Comparison of ENCODE assay signal across 8 mouse cellular contexts in genomic region chr9:48538044-48538645, GRCm38 (mm10). TPM values are rescaled to one million over a fixed set of nuclear protein-coding genes. Genes with fewer than 3 reads are reported as not detected.
DNase-seq lines count a peak whose midpoint lies in the region; ATAC-seq and TF ChIP-seq lines count a peak whose summit lies in the region.

No protein-coding gene starts in this region.

- ATAC-seq in kidney, embryonic 15.5 days (replicated peaks; ENCODE audit: low FRiP score) = no peak
- ATAC-seq in hindbrain, postnatal 0 days = peak; percentile 59; the same call in 1 of the 2 replicates
- no peak for ATAC-seq in midbrain, postnatal 0 days (ENCODE audit: low FRiP score)

- H3K9me3 ChIP-seq in kidney, embryonic 15.5 days (replicated peaks) = peaks cover 7% of the 10 kb centered on the region; the same call in 1 of the 2 replicates
- no peaks in the 10 kb centered on the region for H3K9me3 ChIP-seq in hindbrain, postnatal 0 days (ENCODE audit: low read length)
- H3K9me3 ChIP-seq in midbrain, postnatal 0 days (ENCODE audit: low read length) = no peaks in the 10 kb centered on the region

- peaks cover 10% of the 10 kb centered on the region for H3K4me1 ChIP-seq in kidney, embryonic 15.5 days
- H3K4me1 ChIP-seq in hindbrain, postnatal 0 days (ENCODE audit: insufficient read depth, low read length) = peaks cover 9% of the 10 kb centered on the region; the same call in 1 of the 2 replicates
- peaks cover 7% of the 10 kb centered on the region; the same call in 1 of the 2 replicates for H3K4me1 ChIP-seq in midbrain, postnatal 0 days (ENCODE audit: insufficient read depth, low read length)

- 0 out of 2 replicates have a peak, but pooled peaks cover 3% of the 10 kb centered on the region for H3K27me3 ChIP-seq in kidney, embryonic 15.5 days
- H3K27me3 ChIP-seq in hindbrain, postnatal 0 days (ENCODE audit: insufficient read depth, low read length) = no peaks in the 10 kb centered on the region
- no peaks in the 10 kb centered on the region for H3K27me3 ChIP-seq in midbrain, postnatal 0 days (ENCODE audit: insufficient read depth, low read length)

- H3K27ac ChIP-seq in kidney, embryonic 15.5 days = no peak overlapping the region
- peak overlapping the region; percentile 27; the same call in 1 of the 2 replicates for H3K27ac ChIP-seq in hindbrain, postnatal 0 days
- H3K27ac ChIP-seq in midbrain, postnatal 0 days (ENCODE audit: low read depth, low read length) = no peak overlapping the region; the same call in 1 of the 2 replicates

- peak overlapping the region; percentile 53 for H3K4me2 ChIP-seq in kidney, embryonic 15.5 days
- peak overlapping the region; percentile 54 for H3K4me2 ChIP-seq in hindbrain, postnatal 0 days (ENCODE audit: low read depth, low read length)
- H3K4me2 ChIP-seq in midbrain, postnatal 0 days (ENCODE audit: low read depth, low read length, poor library complexity, severe bottlenecking) = peak overlapping the region; percentile 42

- H3K4me3 ChIP-seq in kidney, embryonic 15.5 days (replicated peaks) = peak overlapping the region; percentile 28
- peak overlapping the region; percentile 23 for H3K4me3 ChIP-seq in hindbrain, postnatal 0 days (ENCODE audit: low read length)
- H3K4me3 ChIP-seq in midbrain, postnatal 0 days (ENCODE audit: low read depth, low read length) = peak overlapping the region; percentile 11; the same call in 1 of the 2 replicates

- 6% methylated on average over 17 of the region's 17 CpGs for WGBS in kidney, embryonic 15.5 days
- 2% methylated on average over 17 of the region's 17 CpGs for WGBS in hindbrain, postnatal 0 days
- WGBS in midbrain, postnatal 0 days = 3% methylated on average over 17 of the region's 17 CpGs

- TF ChIP-seq CTCF in hindbrain, postnatal 0 days (IDR thresholded peaks at IDR 0.05; ENCODE audit: low read depth) = no peak
- no peak for TF ChIP-seq CTCF in midbrain, postnatal 0 days (IDR thresholded peaks at IDR 0.05)

- H3K36me3 ChIP-seq in kidney, embryonic 15.5 days = no peaks in the 10 kb centered on the region
- no peaks in the 10 kb centered on the region for H3K36me3 ChIP-seq in hindbrain, postnatal 0 days (ENCODE audit: insufficient read depth, low read length)
- no peaks in the 10 kb centered on the region for H3K36me3 ChIP-seq in midbrain, postnatal 0 days (ENCODE audit: insufficient read depth, low read length)

- DNase-seq in kidney, postnatal 4 days = no peak
- DNase-seq in embryo, embryonic 10 days (ENCODE audit: low spot score) = peak; percentile 7
- peak; percentile 30 for DNase-seq in hindbrain, postnatal 0 days (ENCODE audit: low spot score)
- DNase-seq in midbrain, postnatal 0 days (ENCODE audit: low spot score) = peak; percentile 33
- no peak for DNase-seq in layer of hippocampus, adult 9-11 months
- DNase-seq in kidney, adult 9 months = no peak
- no peak for DNase-seq in kidney, adult 18-20 months

- H3K9ac ChIP-seq in kidney, embryonic 15.5 days = no peak overlapping the region
- peak overlapping the region; percentile 30; the same call in 1 of the 2 replicates for H3K9ac ChIP-seq in hindbrain, postnatal 0 days (replicated peaks; ENCODE audit: low read length)
- H3K9ac ChIP-seq in midbrain, postnatal 0 days (replicated peaks; ENCODE audit: low read length, poor library complexity, severe bottlenecking) = no peak overlapping the region

RNA-seq across cellular contexts. Expression of gene Gm5617, which starts 42.9 kb away (rescaled TPM):
- polyA plus RNA-seq in kidney, embryonic 15.5 days (2015; fragmentation: Nextera tagmentation; extraction: Ambion mirVana) = 33.7 and 38.8 TPM in 2 replicates
- 16.2 and 32.2 TPM in 2 replicates for total RNA-seq in hindbrain, postnatal 0 days (2014; rRNA removed)
- polyA plus RNA-seq in hindbrain, postnatal 0 days (2015; fragmentation: Nextera tagmentation; extraction: Ambion mirVana) = 30.8 and 31.3 TPM in 2 replicates
- total RNA-seq in midbrain, postnatal 0 days (2014; rRNA removed) = 13.4 and 19.0 TPM in 2 replicates
- 22.6 and 27.7 TPM in 2 replicates for polyA plus RNA-seq in midbrain, postnatal 0 days (2015; fragmentation: Nextera tagmentation; extraction: Ambion mirVana)

RNA-seq across cellular contexts. Expression of gene Rbm7, which starts 43.0 kb away (rescaled TPM):
- polyA plus RNA-seq in kidney, embryonic 15.5 days (2015; fragmentation: Nextera tagmentation; extraction: Ambion mirVana) = 119 and 125 TPM in 2 replicates
- 41.3 and 51.5 TPM in 2 replicates for total RNA-seq in hindbrain, postnatal 0 days (2014; rRNA removed)
- 74.4 and 83.3 TPM in 2 replicates for polyA plus RNA-seq in hindbrain, postnatal 0 days (2015; fragmentation: Nextera tagmentation; extraction: Ambion mirVana)
- total RNA-seq in midbrain, postnatal 0 days (2014; rRNA removed) = 36.9 and 55.5 TPM in 2 replicates
- 70.8 and 71.2 TPM in 2 replicates for polyA plus RNA-seq in midbrain, postnatal 0 days (2015; fragmentation: Nextera tagmentation; extraction: Ambion mirVana)

RNA-seq across cellular contexts. Expression of gene Rexo2, which starts 57.7 kb away (rescaled TPM):
- polyA plus RNA-seq in kidney, embryonic 15.5 days (2015; fragmentation: Nextera tagmentation; extraction: Ambion mirVana) = 116 TPM in 2 replicates
- total RNA-seq in hindbrain, postnatal 0 days (2014; rRNA removed) = 32.5 and 46.5 TPM in 2 replicates
- 93.1 and 94.6 TPM in 2 replicates for polyA plus RNA-seq in hindbrain, postnatal 0 days (2015; fragmentation: Nextera tagmentation; extraction: Ambion mirVana)
- 53.8 and 64.0 TPM in 2 replicates for total RNA-seq in midbrain, postnatal 0 days (2014; rRNA removed)
- 92.2 and 96.4 TPM in 2 replicates for polyA plus RNA-seq in midbrain, postnatal 0 days (2015; fragmentation: Nextera tagmentation; extraction: Ambion mirVana)

Comparison
In these comparisons a context has a peak if more than half of its experiments do, and no peak if none do; other contexts are left out.
1. DNase-seq: peak in embryo, embryonic 10 days (single experiment), hindbrain, postnatal 0 days (single experiment) and midbrain, postnatal 0 days (single experiment); none in kidney, postnatal 4 days (0 of 2), layer of hippocampus, adult 9-11 months (single experiment), kidney, adult 9 months (single experiment) and kidney, adult 18-20 months (single experiment).
2. Peak in every context shown above with its lines, with median percentiles within 50 percentile points of each other: H3K4me2 ChIP-seq and H3K4me3 ChIP-seq.